Mouse (Mus musculus): Measurements from ENCODE around the gene Epn1.

DNA sequence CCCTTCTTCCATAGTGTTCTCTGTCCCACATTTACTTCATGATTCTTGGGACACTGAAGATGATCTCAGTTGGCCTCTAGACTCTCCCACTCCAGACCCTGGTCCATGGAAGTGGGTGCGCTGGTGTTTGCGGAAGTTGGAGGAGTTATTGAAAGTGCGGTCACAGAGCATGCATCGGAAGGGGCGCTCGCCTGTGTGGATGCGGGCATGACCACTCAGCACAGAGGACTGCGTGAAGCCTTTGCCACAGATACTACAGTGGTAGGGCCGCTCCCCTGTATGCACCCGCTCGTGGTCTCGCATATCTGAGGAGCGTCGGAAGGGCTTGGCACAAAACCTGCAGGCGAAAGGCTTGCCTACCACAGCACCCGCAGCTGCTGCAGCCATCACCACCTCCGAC lies 44.4 kb upstream of the Epn1 start:
- TF ChIP-seq CTCF (IDR thresholded peaks at IDR 0.05 in 2 of 3, conservative IDR thresholded peaks at IDR 0.05 in 1 of 3; ENCODE audit: control insufficient read depth in 1 of 3, insufficient read depth in 1 of 3, low read depth in 2 of 3, low read length in 3 of 3, poor library complexity in 1 of 3, severe bottlenecking in 1 of 3): no peak
- TF ChIP-seq ETS1 (IDR thresholded peaks at IDR 0.05; ENCODE audit: low read depth, low read length): no peak
- TF ChIP-seq POLR2A (IDR thresholded peaks at IDR 0.05; ENCODE audit: control insufficient read depth in 1 of 2, insufficient read depth in 1 of 2, low read depth in 1 of 2, low read length in 2 of 2, poor library complexity in 1 of 2): no peak
- TF ChIP-seq KAT2A (conservative IDR thresholded peaks at IDR 0.05; ENCODE audit: low read depth, low read length): no peak
- no peak for TF ChIP-seq TBP (IDR thresholded peaks at IDR 0.05; ENCODE audit: low read depth, low read length)
- TF ChIP-seq EP300 (IDR thresholded peaks at IDR 0.05; ENCODE audit: low read depth in 1 of 2, low read length in 2 of 2): no peak
- TF ChIP-seq MXI1 (IDR thresholded peaks at IDR 0.05; ENCODE audit: low read depth, low read length): no peak
- TF ChIP-seq USF1 (IDR thresholded peaks at IDR 0.05; ENCODE audit: low read depth, low read length): no peak
- TF ChIP-seq MYB (IDR thresholded peaks at IDR 0.05; ENCODE audit: low read depth, low read length): no peak
- no peak for TF ChIP-seq GABPA (IDR thresholded peaks at IDR 0.05; ENCODE audit: low read depth, low read length)
- TF ChIP-seq ZKSCAN1 (IDR thresholded peaks at IDR 0.05; ENCODE audit: low read depth, low read length): no peak
- no peak for TF ChIP-seq HCFC1 (IDR thresholded peaks at IDR 0.05; ENCODE audit: low read depth, low read length)
- TF ChIP-seq BHLHE40 (IDR thresholded peaks at IDR 0.05; ENCODE audit: borderline replicate concordance, low read depth, low read length): no peak
- TF ChIP-seq MYC (IDR thresholded peaks at IDR 0.05; ENCODE audit: low read depth, low read length): no peak

Data from MEL (cell line).